Mouse (Mus musculus): Measurements from ENCODE around the gene Adssl1.

Adssl1 gene

DNA sequence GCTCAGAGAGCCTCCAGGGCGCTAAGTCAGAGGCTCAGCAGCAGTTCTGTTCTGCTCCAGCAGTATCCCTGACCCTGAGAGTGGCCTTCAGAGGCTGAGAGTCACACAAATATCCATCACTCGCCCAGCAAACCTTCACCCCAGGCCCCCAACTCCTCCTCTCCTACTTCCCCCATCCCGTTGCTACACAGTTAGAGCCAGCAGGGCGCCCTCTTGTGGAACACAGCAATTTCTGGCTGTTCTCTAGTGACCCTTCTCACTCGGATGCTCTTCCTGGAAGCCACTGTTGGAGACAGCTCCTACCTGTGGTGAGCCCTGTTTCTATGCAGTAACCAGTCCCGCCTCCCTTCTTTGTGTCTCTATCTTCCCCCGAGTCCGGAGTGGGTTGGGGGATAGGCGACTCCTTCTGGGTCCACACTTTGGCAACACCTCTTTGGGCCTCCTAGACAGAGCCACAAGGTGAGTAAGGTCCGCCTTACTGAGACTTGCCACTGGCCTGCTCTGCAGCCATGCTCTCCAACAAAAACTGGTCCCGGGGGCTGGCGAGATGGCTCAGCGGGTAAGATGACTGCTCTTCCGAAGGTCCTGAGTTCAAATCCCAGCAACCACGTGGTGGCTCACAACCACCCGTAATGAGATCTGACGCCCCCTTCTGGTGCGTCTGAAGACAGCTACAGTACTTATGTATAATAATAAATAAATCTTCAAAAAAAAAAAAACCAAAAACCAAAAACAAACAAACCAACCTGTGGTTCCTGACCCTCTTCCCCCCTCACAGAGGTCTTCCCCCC, 55.6 kb downstream of the Adssl1 start:
- DNase-seq (ENCODE audit: low spot score in 2 of 2): peak; percentile 76 to 80

DNA sequence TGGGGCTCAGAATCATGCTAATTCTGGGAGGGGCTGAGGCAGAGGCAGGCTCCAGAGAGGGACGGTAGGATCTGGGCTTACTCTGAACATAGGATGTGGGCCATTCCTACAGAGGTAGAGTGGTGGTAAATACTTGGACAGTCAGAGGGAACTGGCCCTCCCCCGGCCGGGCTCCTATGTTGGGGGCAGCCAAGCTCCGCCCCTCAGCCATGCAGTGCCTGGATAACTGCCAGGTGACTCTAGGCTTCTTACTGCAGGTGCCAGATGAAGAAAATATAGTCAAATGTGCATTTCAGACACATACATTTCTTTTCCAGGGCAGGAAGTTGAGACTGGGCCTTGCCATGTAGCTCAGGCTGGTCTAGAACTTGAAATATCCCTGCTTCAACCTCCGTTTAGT, 57.2 kb downstream of the Adssl1 start:
- no peak for DNase-seq (ENCODE audit: low spot score in 2 of 2)

- peak in 1 of 2 experiments; percentile 22 for DNase-seq (ENCODE audit: low spot score in 2 of 2)
These were observed 58.2 kb downstream of the Adssl1 start for GRCm38 (mm10) chr12:112677943-112678554.

DNA sequence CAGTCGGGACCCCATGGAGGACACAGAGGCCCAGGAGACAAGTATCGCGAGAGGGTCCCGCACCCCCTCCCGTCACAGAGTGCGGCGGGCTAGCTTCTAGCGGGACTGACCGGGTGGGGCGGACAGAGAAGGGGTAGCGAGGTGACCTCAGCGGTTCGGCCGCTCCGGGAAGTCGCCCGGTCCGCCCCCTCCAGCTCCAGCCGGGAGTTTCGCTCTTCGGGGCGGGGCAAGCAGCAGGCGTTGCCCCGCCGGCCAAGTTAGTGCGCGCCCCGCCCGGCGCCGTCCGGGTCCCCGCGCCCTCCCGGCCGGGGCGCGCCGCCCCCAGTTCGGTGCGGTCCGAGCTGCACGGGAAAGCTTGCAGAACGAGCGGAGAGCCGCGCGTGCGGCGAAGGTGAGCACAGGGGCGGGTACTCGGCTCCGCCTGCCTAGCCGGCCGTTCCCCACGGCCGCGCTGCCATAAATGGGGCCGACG, 58.7 kb downstream of the Adssl1 start, which contains the start of gene Zbtb42:
Zbtb42 (plus strand) TSS at position 274 of the 472 bp plus-strand sequence.
- DNase-seq (ENCODE audit: low spot score in 2 of 2): peak; percentile 65 to 72

- DNase-seq (ENCODE audit: low spot score in 2 of 2): peak; percentile 64 to 80
These were observed 59.5 kb downstream of the Adssl1 start for GRCm38 (mm10) chr12:112679027-112679996.

- DNase-seq (ENCODE audit: low spot score in 2 of 2): no peak
These were observed 63.5 kb downstream of the Adssl1 start for GRCm38 (mm10) chr12:112683351-112683750.

DNA sequence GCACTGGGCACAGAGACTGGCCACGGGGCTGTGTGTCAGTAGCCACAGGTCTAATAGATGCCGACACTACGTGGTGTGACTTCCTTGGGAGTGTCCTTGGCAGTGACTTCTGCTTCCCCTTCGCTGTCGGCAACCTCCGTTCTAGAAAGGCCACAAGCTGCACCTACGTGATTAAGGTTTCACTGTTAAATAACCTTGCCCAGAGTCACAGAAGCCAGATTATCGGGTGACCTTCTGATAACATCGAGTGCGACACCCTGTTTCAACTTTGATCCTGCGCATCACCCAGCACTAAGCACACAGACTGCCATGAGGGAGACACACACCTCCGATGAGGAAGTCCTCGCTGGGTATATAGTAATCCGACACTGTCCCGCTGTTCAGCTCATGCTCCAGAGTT, 68.6 kb downstream of the Adssl1 start:
- DNase-seq (ENCODE audit: low spot score in 2 of 2): no peak
